8 mouse cellular contexts compared by ENCODE assay signal in the genomic region with DNA sequence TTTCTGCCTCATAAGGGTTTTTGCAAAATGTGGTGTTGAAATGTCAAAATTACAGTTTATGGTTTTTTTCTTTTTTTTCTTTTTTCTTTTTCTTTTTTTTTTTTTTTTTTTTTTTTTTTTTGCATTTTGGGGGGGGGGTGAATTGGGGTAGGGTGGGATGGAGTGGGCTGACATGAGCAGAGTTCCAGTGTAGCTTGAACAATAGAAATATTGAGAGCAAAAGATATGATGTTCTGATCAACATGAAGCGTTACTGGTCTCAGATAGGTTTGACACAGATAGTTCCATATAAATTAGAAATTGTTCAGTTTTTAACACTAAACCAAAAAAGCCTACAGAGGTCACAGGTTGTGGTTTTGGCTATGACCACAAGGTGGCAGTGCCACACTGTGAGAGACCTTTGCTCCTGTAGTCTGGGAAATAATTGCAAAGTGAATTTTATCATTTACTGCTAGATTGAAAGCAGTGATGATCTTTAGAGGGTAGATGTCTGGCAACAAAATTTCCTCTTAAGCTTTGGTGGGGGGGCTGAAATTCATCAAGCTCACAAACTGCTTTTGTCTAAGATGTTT. TPM values are rescaled to one million over a fixed set of nuclear protein-coding genes. Genes with fewer than 3 reads are reported as not detected.
DNase-seq lines count a peak whose midpoint lies in the region; ATAC-seq and TF ChIP-seq lines count a peak whose summit lies in the region.

No protein-coding gene starts in this region.

- DNase-seq in A20 (ENCODE audit: low read depth, low spot score) = peak; percentile 62
- peak; percentile 15 for DNase-seq in c-Kit-positive CD71-positive TER-119-negative erythroid progenitor cells, embryonic 14.5 days (ENCODE audit: low read depth)
- peak; percentile 75 to 78 for DNase-seq in kidney, postnatal 4 days
- peak; percentile 86 for DNase-seq in lung, embryonic 14.5 days
- DNase-seq in retina, adult 2 months (ENCODE audit: low read depth, low spot score) = peak; percentile 22
- DNase-seq in gastrocnemius, postnatal 25 days = no peak

- no peak for TF ChIP-seq EP300 in ES-Bruce4 (IDR thresholded peaks at IDR 0.05; ENCODE audit: insufficient read depth, low read depth, low read length)

- H3K36me3 ChIP-seq in ES-Bruce4 (ENCODE audit: control insufficient read depth, insufficient read depth, low read length, poor library complexity, severe bottlenecking) = no peaks in the 10 kb centered on the region
- H3K36me3 ChIP-seq in forebrain, embryonic 15.5 days = no peaks in the 10 kb centered on the region
- no peaks in the 10 kb centered on the region for H3K36me3 ChIP-seq in lung, embryonic 14.5 days (ENCODE audit: insufficient read depth)

- peak; percentile 17 for TF ChIP-seq CTCF in ES-Bruce4 (IDR thresholded peaks at IDR 0.05; ENCODE audit: low read depth, low read length)
- TF ChIP-seq CTCF in lung, embryonic 14.5 days (IDR thresholded peaks at IDR 0.05; ENCODE audit: low read depth) = peak; percentile 78

- peak; percentile 74 for ATAC-seq in forebrain, embryonic 15.5 days (replicated peaks)
- ATAC-seq in lung, embryonic 14.5 days (ENCODE audit: insufficient read depth) = 0 out of 2 replicates have a peak, but pooled peaks have one; percentile 52

- no peaks in the 10 kb centered on the region for H3K9me3 ChIP-seq in ES-Bruce4 (replicated peaks; ENCODE audit: control insufficient read depth, insufficient read depth, low read length, poor library complexity, severe bottlenecking)
- no peaks in the 10 kb centered on the region for H3K9me3 ChIP-seq in forebrain, embryonic 15.5 days
- no peaks in the 10 kb centered on the region for H3K9me3 ChIP-seq in lung, embryonic 14.5 days (ENCODE audit: low read depth, low read length)

- H3K27ac ChIP-seq in ES-Bruce4 (ENCODE audit: insufficient read depth, low read length) = no peak overlapping the region
- no peak overlapping the region for H3K27ac ChIP-seq in forebrain, embryonic 15.5 days (replicated peaks)
- H3K27ac ChIP-seq in lung, embryonic 14.5 days (ENCODE audit: low read depth) = no peak overlapping the region

- H3K4me3 ChIP-seq in ES-Bruce4 (ENCODE audit: low read depth, low read length) = no peak overlapping the region
- no peak overlapping the region for H3K4me3 ChIP-seq in forebrain, embryonic 15.5 days
- H3K4me3 ChIP-seq in lung, embryonic 14.5 days (ENCODE audit: low read depth, low read length) = no peak overlapping the region

- no peak for TF ChIP-seq POLR2A in ES-Bruce4 (IDR thresholded peaks at IDR 0.05; ENCODE audit: insufficient read depth, low read length)

- no peaks in the 10 kb centered on the region for H3K4me1 ChIP-seq in ES-Bruce4 (ENCODE audit: control insufficient read depth, insufficient read depth, low read length)
- H3K4me1 ChIP-seq in forebrain, embryonic 15.5 days = no peaks in the 10 kb centered on the region
- H3K4me1 ChIP-seq in lung, embryonic 14.5 days (ENCODE audit: insufficient read depth) = no peaks in the 10 kb centered on the region

- H3K9ac ChIP-seq in ES-Bruce4 (ENCODE audit: low read depth, poor library complexity, severe bottlenecking) = no peak overlapping the region
- H3K9ac ChIP-seq in forebrain, embryonic 15.5 days (replicated peaks) = no peak overlapping the region
- no peak overlapping the region for H3K9ac ChIP-seq in lung, embryonic 14.5 days

- H3K4me2 ChIP-seq in forebrain, embryonic 15.5 days (replicated peaks) = no peak overlapping the region
- no peak overlapping the region for H3K4me2 ChIP-seq in lung, embryonic 14.5 days

- 34% methylated on average over 1 of the region's 1 CpGs for WGBS in forebrain, embryonic 15.5 days
- 36% methylated on average over 1 of the region's 1 CpGs for WGBS in lung, embryonic 14.5 days

- H3K27me3 ChIP-seq in ES-Bruce4 (ENCODE audit: control insufficient read depth, insufficient read depth, low read length, poor library complexity, severe bottlenecking) = no peaks in the 10 kb centered on the region
- no peaks in the 10 kb centered on the region for H3K27me3 ChIP-seq in forebrain, embryonic 15.5 days
- H3K27me3 ChIP-seq in lung, embryonic 14.5 days (ENCODE audit: insufficient read depth, low read length) = no peaks in the 10 kb centered on the region

RNA-seq across cellular contexts. Expression of a gene that starts 40.5 kb away (rescaled TPM):
- 0.78 TPM in 1 of 2 replicates, not detected in the other for polyA plus RNA-seq in ES-Bruce4 (2011; ENCODE audit: insufficient read depth, insufficient read length, low read depth, missing spikeins)
- polyA plus RNA-seq in forebrain, embryonic 15.5 days (2015; fragmentation: Nextera tagmentation; extraction: Ambion mirVana) = 6.6 and 7.1 TPM in 2 replicates
- not detected in 2 replicates for polyA plus RNA-seq in lung, embryonic 14.5 days (2014; fragmentation: Nextera tagmentation; extraction: Ambion mirVana)
- not detected for total RNA-seq in gastrocnemius, postnatal 25 days (2021)
